Mouse (Mus musculus) thymus, postnatal 0 days (tissue): ENCODE results near the gene Gm5458. TPM values are rescaled to one million over a fixed set of nuclear protein-coding genes. Genes with fewer than 3 reads are reported as not detected.
"Not testable (repeated sequence)": the region's sequence is repeated elsewhere in the genome, so short reads cannot be mapped to it uniquely, and the experiment has no call there.

ENCODE experiments used
- DNase-seq: peaks from one replicate; pipeline ENCODE4 v3.0.0-alpha.2; 2015; ENCODE audit warnings: low spot score
- polyA plus RNA-seq: library from polyadenylated mRNA; unstranded; fragments of >200 nt; fragmentation: Nextera tagmentation; extraction: Ambion mirVana; gene quantifications from 2 replicates; pipeline ENCODE4 v1.2.1, GENCODE M21; 2015

Gene Gm5458
- polyA plus RNA-seq = not detected in 2 replicates

DNA sequence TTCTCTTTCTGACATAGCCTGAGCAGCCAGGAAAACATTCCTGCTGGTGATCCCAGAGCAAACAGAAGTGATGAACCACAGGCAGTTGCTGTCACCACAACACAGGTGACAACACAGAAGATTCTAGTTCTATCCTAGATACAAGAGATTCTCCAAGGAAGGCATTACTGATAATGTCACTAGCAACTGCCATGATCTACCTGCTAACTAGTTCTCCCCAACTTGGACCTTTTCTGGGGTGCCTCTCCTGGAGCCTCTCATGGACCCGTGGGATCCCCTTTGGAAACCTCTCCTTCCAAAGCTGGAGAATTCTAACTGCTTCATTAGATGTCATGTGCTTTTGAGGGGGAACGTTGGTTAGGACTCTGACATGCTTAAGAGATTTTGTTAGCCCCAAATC, at the start of gene Gm5458:
TSS of gene Gm5458 (minus strand) at position 101 of the 400 bp plus-strand sequence.
- DNase-seq = not testable (repeated sequence)

DNA sequence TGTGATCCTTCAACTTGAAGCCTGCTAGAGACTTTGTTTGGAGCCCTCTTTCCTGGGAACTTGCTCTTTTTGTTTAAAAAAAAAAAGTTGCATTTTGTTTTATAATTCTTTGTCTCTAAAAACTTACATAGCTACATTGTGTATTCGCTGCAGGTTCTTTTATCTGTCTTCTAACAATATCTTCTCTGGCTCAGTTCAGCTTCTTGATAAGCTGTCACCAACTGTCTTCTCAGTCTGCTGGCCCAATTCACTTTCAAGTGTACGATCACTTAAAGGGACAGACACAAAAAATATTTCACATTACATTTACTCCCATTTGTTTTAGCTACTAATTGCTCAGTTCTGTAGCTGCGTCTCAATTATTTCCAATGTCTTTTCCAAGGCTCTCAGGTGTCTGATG, 43.9 kb upstream of the Gm5458 start:
- DNase-seq = no peak

DNA sequence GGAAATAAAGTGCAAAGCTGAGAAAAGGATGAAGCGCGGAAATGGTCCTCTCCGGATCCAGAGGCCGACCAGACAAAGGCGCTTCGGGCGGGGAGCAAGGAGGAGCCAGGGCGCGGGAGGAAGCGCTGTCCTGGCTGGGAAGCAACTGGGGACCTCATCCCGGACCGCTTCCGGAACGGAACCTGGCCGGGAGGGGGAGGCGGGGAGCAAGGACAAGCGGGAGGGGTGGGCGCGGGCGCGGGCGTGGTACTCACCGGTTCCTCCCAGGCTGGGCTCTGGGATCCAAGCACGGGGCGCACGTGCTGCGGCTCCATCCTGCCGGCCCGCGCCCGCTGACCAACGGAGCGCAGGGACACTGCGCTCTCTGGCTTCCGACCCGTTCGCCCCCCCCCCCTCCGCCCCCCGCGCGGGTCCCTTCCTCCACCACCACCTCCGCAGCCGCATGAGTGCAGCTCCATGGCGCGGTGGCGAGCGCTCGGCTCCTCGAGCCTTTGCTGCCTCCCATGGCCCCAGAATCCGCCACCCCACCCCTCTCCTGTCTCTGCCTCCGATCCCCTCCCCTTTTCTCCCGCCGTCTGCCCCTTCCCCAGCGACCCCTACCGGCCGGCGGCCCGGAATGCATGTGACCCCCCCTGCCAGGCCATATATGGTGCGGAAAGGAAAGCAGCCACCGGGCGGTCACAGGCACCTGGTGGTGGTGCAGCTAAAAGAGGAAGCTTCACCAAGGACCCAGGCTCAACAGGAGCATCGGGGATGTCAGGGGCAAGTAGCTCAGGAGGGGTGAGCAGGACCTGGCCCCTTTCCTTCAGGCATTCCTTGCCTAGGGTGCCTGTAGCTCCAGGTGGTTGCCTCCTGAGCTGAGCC, 17.3 kb downstream of the Gm5458 start, which contains the start of gene Gm2237:
TSS of gene Gm2237 (minus strand) at position 332 of the 864 bp plus-strand sequence.
- not testable (repeated sequence) for DNase-seq

DNA sequence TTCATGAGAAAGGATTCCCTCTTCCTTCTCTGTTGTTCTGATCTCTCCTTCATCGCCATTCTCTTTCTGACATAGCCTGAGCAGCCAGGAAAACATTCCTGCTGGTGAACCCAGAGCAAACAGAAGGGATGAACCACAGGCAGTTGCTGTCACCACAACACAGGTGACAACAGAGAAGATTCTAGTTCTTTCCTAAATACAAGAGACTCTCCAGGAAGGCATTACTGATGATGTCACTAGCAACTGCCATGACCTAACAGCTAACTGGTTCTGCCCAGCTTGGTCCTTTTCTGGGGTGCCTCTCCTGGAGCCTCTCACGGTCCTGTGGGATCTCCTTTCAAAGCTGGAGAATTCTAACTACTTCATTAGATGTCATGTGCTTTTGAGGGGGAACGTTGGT, 52.5 kb downstream of the Gm5458 start, which contains the start of gene Gm2244:
TSS of gene Gm2244 (minus strand) at position 101 of the 400 bp plus-strand sequence.
- not testable (repeated sequence) for DNase-seq

Other genes with a start within 250 kb of the Gm5458 start
- gene Gm21738, start 183.7 kb downstream of the Gm5458 start, polyA plus RNA-seq = not detected in 2 replicates
- not detected in 2 replicates for gene Gm2244, start 52.6 kb downstream of the Gm5458 start, polyA plus RNA-seq
- 0.75 and 1.2 TPM in 2 replicates for gene Gm2237, start 17.4 kb downstream of the Gm5458 start, polyA plus RNA-seq
- 8.4 and 10.6 TPM in 2 replicates for gene Nid2, start 148.7 kb upstream of the Gm5458 start, polyA plus RNA-seq
- 206 and 214 TPM in 2 replicates for gene Rtraf, start 221.2 kb upstream of the Gm5458 start, polyA plus RNA-seq